Mouse (Mus musculus) myocyte (in vitro differentiated cells): ENCODE measurements around the gene Rere.

Experiments used
- CEBPB ChIP-seq: IDR thresholded peaks from 2 replicates; pipeline ENCODE4 v1.6.1; 2011; ENCODE audit warnings: mild to moderate bottlenecking, moderate library complexity; ENCODE audit not compliant: poor library complexity, insufficient read depth, severe bottlenecking
- E2F4 ChIP-seq: IDR thresholded peaks from one replicate; pipeline ENCODE4 v1.6.1; 2011; ENCODE audit warnings: mild to moderate bottlenecking, control low read depth, moderate library complexity; ENCODE audit not compliant: insufficient read depth
- MAX ChIP-seq: IDR thresholded peaks from one replicate; pipeline ENCODE4 v1.6.1; 2011; ENCODE audit warnings: low read depth, mild to moderate bottlenecking, control low read depth
- MYOD1 ChIP-seq, 3 experiments: IDR thresholded peaks; one replicate each; pipeline ENCODE4 v1.6.1; 2011; ENCODE audit warnings: control low read depth in 2 of 3, low read depth in 2 of 3, mild to moderate bottlenecking in 2 of 3, moderate library complexity in 1 of 3; ENCODE audit not compliant: insufficient read length in 2 of 3, control insufficient read depth in 1 of 3
- POLR2A ChIP-seq: IDR thresholded peaks from one replicate; pipeline ENCODE4 v1.6.1; 2011; ENCODE audit warnings: low read depth, mild to moderate bottlenecking, control low read depth, moderate library complexity; ENCODE audit not compliant: insufficient read length

- no peak for TF ChIP-seq CEBPB
- TF ChIP-seq POLR2A: no peak
- TF ChIP-seq MAX: no peak
- no peak for TF ChIP-seq MYOD1 (IDR thresholded peaks at IDR 0.05; ENCODE audit: control insufficient read depth in 1 of 3, insufficient read length in 2 of 3, low read depth in 2 of 3)
- TF ChIP-seq E2F4: no peak
These were observed 145.5 kb downstream of the Rere start for GRCm38 (mm10) chr4:150426880-150427476.
